In genomic region chr10:67085124-67085523, GRCm38 (mm10) we compare ENCODE assay signal across 25 mouse cellular contexts. TPM values are rescaled to one million over a fixed set of nuclear protein-coding genes. Genes with fewer than 3 reads are reported as not detected.
DNase-seq lines count a peak whose midpoint lies in the region; ATAC-seq and TF ChIP-seq lines count a peak whose summit lies in the region.
"Had no signal": no experiment of that assay in that cellular context is flagged by ENCODE, and none has a peak within 500 bp of the region (broad histone marks: within the 10 kb centered on the region; RNA-seq: fewer than 3 reads in every experiment).

No protein-coding gene starts in this region.

- no peaks in the 10 kb centered on the region for H3K27me3 ChIP-seq in forebrain, embryonic 15.5 days
- H3K27me3 ChIP-seq in forebrain, embryonic 12.5 days = no peaks in the 10 kb centered on the region
- H3K27me3 ChIP-seq: embryonic facial prominence, embryonic 15.5 days; heart, embryonic 13.5 days; hindbrain, embryonic 15.5 days had no signal

- 0 out of 2 replicates have a peak overlapping the region, but pooled peaks have one; percentile 14 for H3K27ac ChIP-seq in forebrain, embryonic 15.5 days (replicated peaks)
- no peak overlapping the region for H3K27ac ChIP-seq in forebrain, embryonic 12.5 days
- no peak overlapping the region for H3K27ac ChIP-seq in layer of hippocampus, adult 2 months
- H3K27ac ChIP-seq: embryonic facial prominence, embryonic 15.5 days; heart, embryonic 13.5 days; hindbrain, embryonic 15.5 days; limb, embryonic 12.5 days had no signal

- WGBS in forebrain, embryonic 15.5 days = 48% methylated on average over 10 of the region's 10 CpGs
- 81% methylated on average over 10 of the region's 10 CpGs for WGBS in forebrain, embryonic 12.5 days
- WGBS in lung, adult 2 months = 89% methylated on average over 10 of the region's 10 CpGs

- peak; percentile 93 for DNase-seq in brain, adult 2 months (ENCODE audit: low read depth, low spot score)
- DNase-seq in cerebellum, adult 11-12 months = peak; percentile 90
- DNase-seq in cerebellum, postnatal 10 days = peak; percentile 86 to 92
- no peak for DNase-seq in lung, adult 2 months
- no peak for DNase-seq in layer of hippocampus, adult 2 months (ENCODE audit: low spot score in 2 of 2)
- DNase-seq in left cerebral cortex, postnatal 10 days (ENCODE audit: extremely low spot score in 1 of 2, low spot score in 2 of 2) = no peak
- DNase-seq: adrenal gland, postnatal 14 days; gastrocnemius, postnatal 10 days; heart, adult 11 months; heart, postnatal 14 days; kidney, postnatal 36 days; lung, adult 18-20 months; lung, postnatal 14 days; thymus, adult 18-20 months; thymus, postnatal 4 days had no signal

- H3K4me1 ChIP-seq in forebrain, embryonic 15.5 days = peaks cover 22% of the 10 kb centered on the region
- 0 out of 2 replicates have a peak, but pooled peaks cover 7% of the 10 kb centered on the region for H3K4me1 ChIP-seq in forebrain, embryonic 12.5 days
- peaks cover 4% of the 10 kb centered on the region; the same call in 1 of the 2 replicates for H3K4me1 ChIP-seq in lung, adult 2 months (ENCODE audit: control insufficient read depth, insufficient read depth, low read length)
- H3K4me1 ChIP-seq: hindbrain, embryonic 15.5 days had no signal

- H3K9me3 ChIP-seq in forebrain, embryonic 15.5 days = no peaks in the 10 kb centered on the region
- no peaks in the 10 kb centered on the region for H3K9me3 ChIP-seq in forebrain, embryonic 12.5 days
- H3K9me3 ChIP-seq: embryonic facial prominence, embryonic 15.5 days; heart, embryonic 13.5 days; hindbrain, embryonic 15.5 days had no signal

- TF ChIP-seq POLR2A in lung, adult 2 months (IDR thresholded peaks at IDR 0.05; ENCODE audit: borderline replicate concordance, extremely low read depth, low read depth, low read length) = no peak

- TF ChIP-seq CTCF in lung, adult 2 months (IDR thresholded peaks at IDR 0.05; ENCODE audit: insufficient read depth, low read length) = no peak
- TF ChIP-seq CTCF in layer of hippocampus, adult 2 months (conservative IDR thresholded peaks at IDR 0.05) = no peak

- intact Hi-C loops in left cerebral cortex, postnatal 10 days (cut with DNase I) = no loop called here

- no peaks in the 10 kb centered on the region for H3K36me3 ChIP-seq in forebrain, embryonic 15.5 days
- H3K36me3 ChIP-seq in forebrain, embryonic 12.5 days (replicated peaks) = no peaks in the 10 kb centered on the region; the same call in 1 of the 2 replicates
- H3K36me3 ChIP-seq: hindbrain, embryonic 15.5 days; limb, embryonic 12.5 days had no signal

- no peak overlapping the region for H3K4me2 ChIP-seq in forebrain, embryonic 15.5 days (replicated peaks)
- H3K4me2 ChIP-seq in forebrain, embryonic 12.5 days = no peak overlapping the region
- H3K4me2 ChIP-seq: embryonic facial prominence, embryonic 15.5 days; heart, embryonic 13.5 days; hindbrain, embryonic 15.5 days; limb, embryonic 12.5 days; liver, embryonic 11.5 days; midbrain, embryonic 11.5 days had no signal

- 0 out of 2 replicates have a peak, but pooled peaks have one; percentile 43 for ATAC-seq in forebrain, embryonic 15.5 days (replicated peaks)
- no peak for ATAC-seq in forebrain, embryonic 12.5 days (ENCODE audit: low FRiP score)
- ATAC-seq: CD4-positive, CD25-positive, alpha-beta regulatory T cell, adult 4 months; intestine, embryonic 16.5 days had no signal

- no peak overlapping the region for H3K9ac ChIP-seq in forebrain, embryonic 15.5 days (replicated peaks)
- no peak overlapping the region for H3K9ac ChIP-seq in forebrain, embryonic 12.5 days
- H3K9ac ChIP-seq: embryonic facial prominence, embryonic 15.5 days; heart, embryonic 13.5 days; hindbrain, embryonic 15.5 days; limb, embryonic 12.5 days had no signal

- no peak overlapping the region for H3K4me3 ChIP-seq in forebrain, embryonic 15.5 days
- H3K4me3 ChIP-seq in forebrain, embryonic 12.5 days (replicated peaks) = no peak overlapping the region
- no peak overlapping the region for H3K4me3 ChIP-seq in lung, adult 2 months (replicated peaks; ENCODE audit: extremely low read depth, low read depth, low read length)
- no peak overlapping the region for H3K4me3 ChIP-seq in layer of hippocampus, adult 2 months
- H3K4me3 ChIP-seq: embryonic facial prominence, embryonic 15.5 days; heart, embryonic 13.5 days; hindbrain, embryonic 15.5 days; limb, embryonic 12.5 days had no signal

RNA-seq across cellular contexts. Expression of gene Jmjd1c, which starts 10.8 kb away (rescaled TPM):
- polyA plus RNA-seq in forebrain, embryonic 15.5 days (2015; fragmentation: Nextera tagmentation; extraction: Ambion mirVana) = 64.1 and 65.2 TPM in 2 replicates
- polyA plus RNA-seq in forebrain, embryonic 12.5 days (2016; fragmentation: Nextera tagmentation; extraction: Ambion mirVana) = 50.3 and 58.6 TPM in 2 replicates
- polyA plus RNA-seq in lung, adult 2 months (2012; rRNA removed) = 16.4 and 19.4 TPM in 2 replicates
- 100 to 1,000 TPM; 106 to 111 TPM for total RNA-seq in layer of hippocampus, adult 2 months (2021)
- total RNA-seq in left cerebral cortex, postnatal 10 days (2021) = 10 to 100 TPM; 93.9 to 94.3 TPM

RNA-seq across cellular contexts. Expression of gene Reep3, which starts 11.6 kb away (rescaled TPM):
- polyA plus RNA-seq in forebrain, embryonic 15.5 days (2015; fragmentation: Nextera tagmentation; extraction: Ambion mirVana) = 36.6 and 37.0 TPM in 2 replicates
- 43.8 and 46.9 TPM in 2 replicates for polyA plus RNA-seq in forebrain, embryonic 12.5 days (2016; fragmentation: Nextera tagmentation; extraction: Ambion mirVana)
- polyA plus RNA-seq in lung, adult 2 months (2012; rRNA removed) = 16.7 and 26.5 TPM in 2 replicates
- total RNA-seq in layer of hippocampus, adult 2 months (2021) = 10 to 100 TPM; 18.3 to 21.9 TPM
- total RNA-seq in left cerebral cortex, postnatal 10 days (2021) = 10 to 100 TPM; 24.9 to 25.1 TPM

Comparison
In these comparisons a context has a peak if more than half of its experiments do, and no peak if none do; other contexts are left out.
1. DNase-seq: peak in brain, adult 2 months (single experiment), cerebellum, adult 11-12 months (single experiment) and cerebellum, postnatal 10 days (2 of 2); none in lung, adult 2 months (single experiment), layer of hippocampus, adult 2 months (0 of 2) and left cerebral cortex, postnatal 10 days (0 of 2).